Mouse (Mus musculus) limb, embryonic 14.5 days (tissue): ENCODE results near the gene Myo9b. TPM values are rescaled to one million over a fixed set of nuclear protein-coding genes. Genes with fewer than 3 reads are reported as not detected.

ENCODE experiments used
- ATAC-seq: fragments of 200-750 bp; cut with Nextera tagmentation; 2 replicates; pipeline ENCODE4 v1.8.0; 2017; ENCODE audit warnings: low read depth, moderate number of reproducible peaks, moderate TSS enrichment; ENCODE audit not compliant: low FRiP score
- DNase-seq: peaks from one replicate; pipeline ENCODE4 v3.0.0-alpha.2; 2015; ENCODE audit warnings: low spot score
- H3K27ac ChIP-seq: fragments of 300-500 bp; sonication (generic); replicated peaks from 2 replicates; pipeline ENCODE4 v1.5.1; 2014; ENCODE audit warnings: low read depth, mild to moderate bottlenecking, low read length, moderate library complexity, mixed read lengths
- H3K27me3 ChIP-seq: fragments of 300-500 bp; sonication (generic); 2 replicates; pipeline ENCODE4 v1.6.1; 2014; ENCODE audit warnings: low read length, mixed read lengths; ENCODE audit not compliant: control insufficient read depth, insufficient read depth
- H3K36me3 ChIP-seq: fragments of 300-500 bp; sonication (generic); 2 replicates; pipeline ENCODE4 v1.6.1; 2014; ENCODE audit warnings: mild to moderate bottlenecking, low read length, moderate library complexity, mixed read lengths; ENCODE audit not compliant: control insufficient read depth, insufficient read depth
- H3K4me1 ChIP-seq: fragments of 300-500 bp; sonication (generic); 2 replicates; pipeline ENCODE4 v1.6.1; 2014; ENCODE audit warnings: antibody characterized with exemption, low read length, mixed read lengths; ENCODE audit not compliant: control insufficient read depth, insufficient read depth
- H3K4me2 ChIP-seq: fragments of 300-500 bp; sonication (generic); replicated peaks from 2 replicates; pipeline ENCODE4 v1.6.1; 2014; ENCODE audit warnings: low read depth, mild to moderate bottlenecking, low read length, moderate library complexity; ENCODE audit not compliant: severe bottlenecking
- H3K4me3 ChIP-seq: fragments of 300-500 bp; sonication (generic); replicated peaks from 2 replicates; pipeline ENCODE4 v1.5.1; 2014; ENCODE audit warnings: low read length
- H3K9ac ChIP-seq: fragments of 300-500 bp; sonication (generic); 2 replicates; pipeline ENCODE4 v1.6.1; 2014; ENCODE audit warnings: mild to moderate bottlenecking, low read depth, low read length, moderate library complexity; ENCODE audit not compliant: severe bottlenecking
- H3K9me3 ChIP-seq: fragments of 300-500 bp; sonication (generic); 2 replicates; pipeline ENCODE4 v1.6.1; 2016; ENCODE audit warnings: low read length; ENCODE audit not compliant: control insufficient read depth
- POLR2A ChIP-seq: fragments of 200-500 bp; IDR thresholded peaks from 2 replicates; pipeline ENCODE4 v1.8.0; 2012; ENCODE audit warnings: inconsistent platforms, mild to moderate bottlenecking, moderate library complexity, borderline replicate concordance; ENCODE audit not compliant: insufficient read depth, insufficient read length; ENCODE audit errors: extremely low read depth
- WGBS: fragments of 180-500 bp; shearing (Covaris S2); extraction: QIAGEN DNeasy Blood & Tissue Kit; methylation state at CpG from one replicate; pipeline ENCODE4 v1.1.7; 2014; 5-methylcytosine and 5-hydroxymethylcytosine counted together
- polyA plus RNA-seq, 2 experiments: library from polyadenylated mRNA; depleted of rRNA in 1 of 2; stranded (reverse) in 1 of 2; unstranded in 1 of 2; fragments of >200 nt; fragmentation: Nextera tagmentation in 1 of 2; extraction: Ambion mirVana in 1 of 2; gene quantifications; 2 replicates each; pipeline versions ENCODE4 v1.2.1 to v1.2.3; 2012 to 2014

Myo9b gene
- polyA plus RNA-seq, 2 experiments: 29.4 to 46.1 TPM

DNA sequence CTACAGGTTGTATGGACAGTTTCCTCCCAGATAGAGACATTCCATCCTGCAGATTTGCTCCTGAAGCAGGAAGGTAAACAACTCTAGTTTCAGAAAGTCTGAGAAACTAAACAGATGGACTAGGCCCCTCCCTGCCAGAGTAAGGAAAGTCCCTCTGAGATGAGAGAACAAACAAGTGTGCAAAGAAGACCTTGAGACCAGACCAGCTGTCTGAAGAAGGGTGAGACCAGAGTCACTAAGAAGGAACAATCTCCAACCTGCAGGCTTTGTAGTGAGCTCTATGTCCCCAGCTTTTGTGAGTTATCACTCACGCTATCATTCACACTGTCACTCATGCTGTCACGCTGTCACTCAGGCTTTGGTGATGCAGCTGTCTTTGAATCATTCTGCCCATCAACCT lies 119.2 kb downstream of the Myo9b start:
- Histone ChIP-seq H3K27me3 (no peaks in the 10 kb centered on the region), H3K4me2 (no peak overlapping the region), H3K9ac (no peak overlapping the region), H3K27ac (no peak overlapping the region), H3K4me3 (no peak overlapping the region), H3K36me3 (no peaks in the 10 kb centered on the region), H3K4me1 (no peaks in the 10 kb centered on the region), H3K9me3 (no peaks in the 10 kb centered on the region)
- WGBS: 86% methylated on average over 2 of the region's 2 CpGs
- ATAC-seq (no peak), DNase-seq (no peak)
- no peak for TF ChIP-seq POLR2A

DNA sequence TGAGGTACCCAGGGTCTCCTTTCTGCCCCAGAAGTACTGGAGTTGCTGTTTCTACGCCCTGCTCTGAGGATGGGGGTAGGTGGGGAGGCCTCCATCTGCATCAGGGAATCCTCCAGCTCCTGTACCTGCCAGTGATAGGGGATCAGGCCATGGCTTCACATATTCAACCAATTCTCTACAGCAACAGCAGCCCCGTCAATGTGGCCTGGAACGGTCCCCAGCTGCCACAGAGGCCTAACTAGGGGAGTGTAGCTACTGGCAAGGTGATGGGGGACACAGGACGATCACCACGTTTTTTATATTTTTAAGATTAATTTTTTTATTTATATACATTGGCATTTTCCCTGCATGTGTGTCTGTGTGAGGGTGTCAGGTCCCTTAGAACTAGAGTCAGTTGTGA lies 119.9 kb downstream of the Myo9b start:
- Histone ChIP-seq H3K4me1 (peaks cover 2% of the 10 kb centered on the region; the same call in 1 of the 2 replicates), H3K4me3 (no peak overlapping the region), H3K9me3 (no peaks in the 10 kb centered on the region), H3K4me2 (no peak overlapping the region), H3K27ac (no peak overlapping the region), H3K9ac (no peak overlapping the region), H3K27me3 (no peaks in the 10 kb centered on the region), H3K36me3 (no peaks in the 10 kb centered on the region)
- ATAC-seq (no peak), DNase-seq (no peak)
- WGBS: 78% methylated on average over 5 of the region's 5 CpGs
- no peak for TF ChIP-seq POLR2A

DNA sequence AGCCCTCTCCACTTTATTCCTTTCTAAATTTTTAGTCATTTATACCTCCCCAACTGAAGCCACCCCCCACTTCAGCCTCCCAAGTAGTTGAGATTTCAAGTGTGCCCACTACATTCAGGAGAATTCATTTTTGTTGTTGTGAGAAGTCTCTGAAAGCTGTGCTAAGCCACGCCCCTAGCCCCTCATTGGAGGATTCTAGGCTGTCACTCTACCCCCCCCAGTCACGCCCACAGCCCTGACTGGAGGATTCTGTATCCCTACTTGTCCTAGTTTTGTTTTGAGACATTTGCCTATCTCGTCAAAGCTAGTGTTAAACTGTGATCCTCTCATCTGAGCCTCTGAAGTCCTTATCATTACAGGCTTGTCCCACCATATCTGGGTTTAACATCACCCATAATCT lies 120.4 kb downstream of the Myo9b start:
- TF ChIP-seq POLR2A: no peak
- no peak overlapping the region for H3K27ac ChIP-seq
- 0 out of 2 replicates have a peak overlapping the region, but pooled peaks have one; percentile 15 for H3K4me2 ChIP-seq
- no peaks in the 10 kb centered on the region for H3K27me3 ChIP-seq
- no peaks in the 10 kb centered on the region for H3K9me3 ChIP-seq
- H3K4me3 ChIP-seq: no peak overlapping the region
- DNase-seq (peak; percentile 57), ATAC-seq (no peak)
- no peak overlapping the region for H3K9ac ChIP-seq
- no peaks in the 10 kb centered on the region for H3K36me3 ChIP-seq
- WGBS: 9% methylated on average over 3 of the region's 3 CpGs
- H3K4me1 ChIP-seq: peaks cover 5% of the 10 kb centered on the region; the same call in 1 of the 2 replicates

DNA sequence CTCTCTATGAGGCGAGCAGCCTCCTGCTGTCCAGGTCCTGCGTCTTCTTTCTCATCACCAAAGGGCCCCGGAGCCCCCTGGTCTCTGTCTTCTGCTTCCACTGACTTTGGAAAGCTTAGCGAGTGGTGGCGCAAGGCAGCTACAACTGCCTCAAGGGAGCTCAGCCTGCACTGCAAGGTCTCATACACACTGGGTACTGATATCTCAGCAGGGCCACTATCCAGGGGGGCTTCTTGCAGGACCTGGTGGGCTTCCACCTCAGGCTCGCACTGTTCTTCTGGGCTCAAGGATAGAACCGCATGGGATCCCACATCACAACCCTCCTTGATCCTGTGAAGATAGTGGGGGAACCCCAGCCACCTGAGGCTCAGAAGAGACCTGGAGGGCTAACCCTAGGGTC lies 122.0 kb downstream of the Myo9b start:
- no peak for DNase-seq
- 78% methylated on average over 7 of the region's 7 CpGs for WGBS
- H3K4me2 ChIP-seq: 0 out of 2 replicates have a peak overlapping the region, but pooled peaks have one; percentile 1
- no peaks in the 10 kb centered on the region for H3K27me3 ChIP-seq
- H3K9ac ChIP-seq: no peak overlapping the region
- no peak for TF ChIP-seq POLR2A
- H3K4me1 ChIP-seq: peaks cover 5% of the 10 kb centered on the region; the same call in 1 of the 2 replicates
- no peak for ATAC-seq
- no peak overlapping the region for H3K4me3 ChIP-seq
- no peaks in the 10 kb centered on the region for H3K9me3 ChIP-seq
- H3K36me3 ChIP-seq: peaks cover 10% of the 10 kb centered on the region
- no peak overlapping the region for H3K27ac ChIP-seq

DNA sequence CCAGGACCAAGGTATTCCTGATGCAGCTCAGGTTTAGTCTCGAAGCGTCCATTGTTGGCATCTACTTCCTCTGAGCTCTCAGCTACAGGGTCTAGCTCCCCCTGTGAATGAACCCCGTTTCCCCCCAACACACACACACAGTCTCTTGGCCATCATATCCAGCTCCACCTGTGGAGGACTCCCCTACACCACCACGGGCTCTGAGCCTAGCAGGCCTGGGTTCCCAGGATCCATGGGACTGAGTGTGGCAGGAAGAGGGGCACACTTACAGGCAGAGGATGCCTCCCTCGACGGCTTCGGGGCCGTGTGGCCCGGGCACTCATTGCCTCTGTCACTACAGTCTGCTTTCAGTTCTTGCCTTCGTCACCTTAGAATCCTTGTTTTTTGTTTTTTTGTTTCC lies 122.6 kb downstream of the Myo9b start:
- no peaks in the 10 kb centered on the region for H3K27me3 ChIP-seq
- ATAC-seq (no peak), DNase-seq (no peak)
- 86% methylated on average over 9 of the region's 10 CpGs for WGBS
- H3K27ac ChIP-seq: no peak overlapping the region
- H3K4me1 ChIP-seq: peaks cover 5% of the 10 kb centered on the region; the same call in 1 of the 2 replicates
- no peak for TF ChIP-seq POLR2A
- no peak overlapping the region for H3K4me3 ChIP-seq
- no peaks in the 10 kb centered on the region for H3K9me3 ChIP-seq
- H3K4me2 ChIP-seq: 0 out of 2 replicates have a peak overlapping the region, but pooled peaks have one; percentile 1
- peaks cover 14% of the 10 kb centered on the region for H3K36me3 ChIP-seq
- no peak overlapping the region for H3K9ac ChIP-seq

DNA sequence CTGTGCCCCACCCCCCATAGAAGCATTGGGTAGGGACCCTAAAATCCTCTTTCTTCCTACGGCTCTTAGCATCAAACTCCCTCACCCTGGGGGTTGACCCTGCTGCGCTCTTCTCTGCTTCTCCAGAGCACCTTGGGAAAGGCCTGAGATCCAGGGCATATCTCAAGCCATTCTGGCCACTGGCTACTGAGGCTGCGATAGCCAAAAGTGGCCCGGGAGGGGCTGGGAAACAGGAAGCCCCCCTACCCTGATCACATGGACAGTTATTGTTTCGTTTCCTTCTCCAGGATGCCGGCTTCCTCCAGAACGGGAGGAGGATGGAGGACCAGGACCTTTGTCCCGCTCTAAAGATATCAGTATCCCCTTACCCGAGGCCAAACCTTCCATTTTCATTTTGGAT lies 123.1 kb downstream of the Myo9b start, which contains the start of gene Ushbp1:
Gene Ushbp1 (minus strand): TSS at position 174 of the 400 bp plus-strand sequence.
- 87% methylated on average over 9 of the region's 9 CpGs for WGBS
- H3K9ac ChIP-seq: no peak within 1 kb of the TSS
- H3K27ac ChIP-seq: no peak within 1 kb of the TSS
- H3K27me3 ChIP-seq: no peaks in the 10 kb centered on the region
- H3K36me3 ChIP-seq: peaks cover 16% of the 10 kb centered on the region
- ATAC-seq (no peak), DNase-seq (no peak)
- peaks cover 5% of the 10 kb centered on the region; the same call in 1 of the 2 replicates for H3K4me1 ChIP-seq
- peak within 1 kb of the TSS; percentile 83 for H3K4me3 ChIP-seq
- peak within 1 kb of the TSS; percentile 86 for H3K4me2 ChIP-seq
- no peaks in the 10 kb centered on the region for H3K9me3 ChIP-seq
- no peak for TF ChIP-seq POLR2A
